Mouse (Mus musculus): ENCODE results near the gene Npnt.

Npnt gene

GRCm38 (mm10) chr3:132939006-132939405 is 11.1 kb downstream of the Npnt start:
- no peak for DNase-seq (ENCODE audit: low spot score in 2 of 2)

GRCm38 (mm10) chr3:132934649-132935048 is 15.4 kb downstream of the Npnt start:
- DNase-seq (ENCODE audit: low spot score in 2 of 2): no peak

- no peak for DNase-seq (ENCODE audit: low spot score in 2 of 2)
Observed at GRCm38 (mm10) chr3:132931526-132931925, 18.6 kb downstream of the Npnt start.

GRCm38 (mm10) chr3:132929866-132930265 is 20.2 kb downstream of the Npnt start:
- DNase-seq (ENCODE audit: low spot score in 2 of 2): no peak

- DNase-seq (ENCODE audit: low spot score in 2 of 2): no peak
Observed at GRCm38 (mm10) chr3:132928186-132928585, 21.9 kb downstream of the Npnt start.

GRCm38 (mm10) chr3:132919798-132920197 is 30.3 kb downstream of the Npnt start:
- DNase-seq (ENCODE audit: low spot score in 2 of 2): no peak

- DNase-seq (ENCODE audit: low spot score in 2 of 2): no peak
Observed at GRCm38 (mm10) chr3:132919240-132919639, 30.9 kb downstream of the Npnt start.

- DNase-seq (ENCODE audit: low spot score in 2 of 2): no peak
Observed at GRCm38 (mm10) chr3:132917356-132918090, 32.6 kb downstream of the Npnt start.

- DNase-seq (ENCODE audit: low spot score in 2 of 2): no peak
Observed at GRCm38 (mm10) chr3:132915661-132916060, 34.4 kb downstream of the Npnt start.

GRCm38 (mm10) chr3:132912420-132912819 is 37.7 kb downstream of the Npnt start:
- DNase-seq (ENCODE audit: low spot score in 2 of 2): no peak

- DNase-seq (ENCODE audit: low spot score in 2 of 2): no peak
Observed at GRCm38 (mm10) chr3:132911716-132912115, 38.4 kb downstream of the Npnt start.

GRCm38 (mm10) chr3:132910727-132911126 is 39.4 kb downstream of the Npnt start:
- DNase-seq (ENCODE audit: low spot score in 2 of 2): no peak

GRCm38 (mm10) chr3:132909736-132910135 is 40.4 kb downstream of the Npnt start:
- DNase-seq (ENCODE audit: low spot score in 2 of 2): no peak

GRCm38 (mm10) chr3:132907506-132908203 is 42.4 kb downstream of the Npnt start:
- DNase-seq (ENCODE audit: low spot score in 2 of 2): no peak

- no peak for DNase-seq (ENCODE audit: low spot score in 2 of 2)
Observed at GRCm38 (mm10) chr3:132905224-132905930, 44.7 kb downstream of the Npnt start.

GRCm38 (mm10) chr3:132903386-132903785 is 46.7 kb downstream of the Npnt start:
- no peak for DNase-seq (ENCODE audit: low spot score in 2 of 2)

GRCm38 (mm10) chr3:132902921-132903320 is 47.2 kb downstream of the Npnt start:
- DNase-seq (ENCODE audit: low spot score in 2 of 2): no peak

GRCm38 (mm10) chr3:132902206-132902605 is 47.9 kb downstream of the Npnt start:
- no peak for DNase-seq (ENCODE audit: low spot score in 2 of 2)

- DNase-seq (ENCODE audit: low spot score in 2 of 2): no peak
Observed at GRCm38 (mm10) chr3:132897891-132898290, 52.2 kb downstream of the Npnt start.

- no peak for DNase-seq (ENCODE audit: low spot score in 2 of 2)
Observed at GRCm38 (mm10) chr3:132897390-132897789, 52.7 kb downstream of the Npnt start.

GRCm38 (mm10) chr3:132894086-132894485 is 56.0 kb downstream of the Npnt start:
- no peak for DNase-seq (ENCODE audit: low spot score in 2 of 2)

- DNase-seq (ENCODE audit: low spot score in 2 of 2): no peak
Observed at GRCm38 (mm10) chr3:132893676-132894075, 56.4 kb downstream of the Npnt start.

GRCm38 (mm10) chr3:132893044-132893443 is 57.0 kb downstream of the Npnt start:
- DNase-seq (ENCODE audit: low spot score in 2 of 2): no peak
